Mouse (Mus musculus): ENCODE data around the gene Ugt2a2.
"Not testable (repeated sequence)": the region's sequence is repeated elsewhere in the genome, so short reads cannot be mapped to it uniquely, and the experiment has no call there.

Gene Ugt2a2

DNA sequence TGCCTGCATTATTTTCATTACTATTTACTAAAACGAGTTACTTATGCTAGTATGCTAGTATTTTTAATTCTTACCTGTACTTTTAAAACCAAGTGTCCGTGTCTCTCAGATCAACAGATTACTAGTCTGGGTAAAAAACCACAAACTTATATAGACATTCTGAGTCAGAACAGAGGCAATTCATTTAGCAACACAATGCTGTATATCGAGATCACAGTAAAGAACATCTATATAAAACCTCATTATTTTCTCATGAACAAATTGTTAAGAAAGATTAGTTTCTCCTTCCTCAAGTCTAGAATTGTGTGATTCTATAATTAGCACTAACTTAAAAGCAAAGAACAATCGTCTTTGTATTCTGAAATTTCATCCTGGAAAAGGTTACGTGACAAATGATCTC is at the start of gene Ugt2a2:
Gene Ugt2a2, minus strand, starts transcription at position 101 of the 400 bp plus-strand sequence.
- no peak for DNase-seq (ENCODE audit: low spot score in 2 of 2)

DNA sequence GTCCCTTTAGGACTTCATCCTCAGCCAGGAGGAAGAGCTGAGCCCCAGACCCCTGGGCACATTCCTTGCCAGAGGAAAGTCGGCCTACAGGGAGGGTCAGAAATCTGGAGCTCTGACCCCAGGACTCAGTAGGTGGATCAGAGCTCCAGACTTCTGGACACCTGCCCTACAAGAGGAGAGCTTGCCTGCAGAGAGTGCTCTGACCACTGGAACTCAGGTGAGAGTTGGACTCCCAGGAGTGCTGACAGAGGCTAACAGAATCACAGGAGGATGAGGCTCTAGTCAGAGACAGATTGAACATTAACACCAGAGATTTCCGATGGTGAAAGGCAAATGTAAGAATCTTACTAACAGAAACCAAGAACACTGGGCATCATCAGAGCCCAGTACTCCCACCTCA is 41.5 kb upstream of the Ugt2a2 start:
- DNase-seq (ENCODE audit: low spot score in 2 of 2), result not testable (repeated sequence)

DNA sequence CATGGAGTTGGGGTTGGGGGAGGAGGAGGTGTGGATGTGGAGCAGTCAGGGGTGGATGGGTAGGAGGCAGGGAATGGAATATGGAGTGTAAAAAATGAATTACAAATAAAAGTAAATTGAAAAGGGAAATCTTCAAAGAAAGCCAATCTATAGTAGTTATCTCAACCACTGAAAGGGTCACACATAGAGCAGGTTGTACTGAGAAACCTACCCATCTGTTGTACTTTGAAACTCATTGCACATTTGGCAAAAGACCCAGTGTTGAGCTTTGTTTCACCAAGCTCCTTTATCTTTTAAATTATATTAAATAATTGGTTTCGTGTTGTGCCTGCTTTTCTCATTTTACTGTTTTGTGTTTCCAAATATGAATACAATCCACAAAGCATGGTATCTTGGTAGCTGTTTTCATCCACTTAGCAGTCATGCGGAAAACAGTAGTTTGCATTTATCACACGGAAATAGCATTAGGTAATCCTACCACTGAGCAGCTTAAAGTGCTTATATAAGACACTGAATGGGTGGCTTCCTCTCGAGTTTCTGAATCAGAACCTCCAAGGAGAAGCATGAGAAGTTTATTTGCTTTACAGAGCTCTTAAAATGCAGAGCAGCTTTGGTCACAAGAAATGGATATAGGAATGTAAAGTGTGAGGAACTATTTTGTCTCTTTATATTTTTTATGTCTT is 23.9 kb upstream of the Ugt2a2 start:
- no peak for DNase-seq (ENCODE audit: low spot score in 2 of 2)

DNA sequence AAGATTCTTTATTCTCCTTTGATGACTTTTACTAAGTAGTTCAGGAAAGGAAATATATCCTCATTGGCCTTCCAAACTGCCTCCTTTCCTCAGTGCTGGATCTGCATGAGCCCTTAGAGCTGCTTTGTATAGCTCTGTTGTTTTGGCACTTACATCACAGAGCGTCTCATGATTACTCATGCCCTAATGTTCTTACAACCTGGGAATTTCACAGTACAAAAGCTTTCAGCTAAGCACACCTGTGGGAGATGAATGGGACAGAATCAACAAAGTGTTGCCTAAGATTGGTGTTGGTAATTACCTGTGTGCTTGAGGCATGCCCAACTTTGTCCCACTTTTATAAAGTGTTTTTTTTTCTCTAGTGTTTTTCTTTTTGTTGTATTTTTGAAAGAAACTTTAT is 20.6 kb upstream of the Ugt2a2 start:
- DNase-seq (ENCODE audit: low spot score in 2 of 2), result no peak

DNA sequence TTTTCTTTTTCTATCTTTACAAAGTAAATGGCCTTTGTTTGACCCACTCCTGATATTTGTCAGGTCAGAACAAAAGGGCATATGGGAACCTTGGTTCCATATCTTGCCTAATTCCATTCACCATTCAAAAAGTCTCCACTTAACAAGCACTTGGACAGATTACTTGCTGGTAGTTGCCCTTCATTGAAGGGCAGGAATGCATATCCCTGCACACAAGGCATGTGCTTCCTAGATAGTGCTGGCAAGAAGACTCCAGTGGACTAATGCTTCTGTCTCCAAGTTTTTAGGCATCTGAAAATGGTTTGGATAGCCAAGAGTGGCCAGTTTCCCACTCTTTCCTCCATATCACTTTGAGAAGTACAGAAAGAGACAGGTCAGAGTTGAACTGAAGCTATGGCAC is 17.3 kb upstream of the Ugt2a2 start:
- DNase-seq (ENCODE audit: low spot score in 2 of 2), result no peak

DNA sequence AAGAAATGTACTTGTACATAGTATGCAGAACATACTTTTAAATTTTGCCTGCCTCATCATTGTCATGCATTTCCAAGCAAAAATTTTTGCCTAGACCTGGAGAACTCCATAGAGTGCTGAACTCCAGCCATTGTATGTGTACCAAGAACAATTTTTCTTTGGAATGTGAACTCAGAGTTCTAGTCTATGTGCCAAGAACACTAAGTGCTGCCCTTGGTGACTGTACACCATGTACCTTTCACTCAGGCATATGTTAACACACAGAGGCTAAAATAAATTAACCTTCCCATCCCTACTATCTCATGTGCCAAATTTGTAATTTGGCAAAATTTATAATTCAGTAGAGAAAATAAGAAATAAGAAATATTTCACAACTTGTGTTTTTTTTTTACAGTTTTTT is 16.9 kb upstream of the Ugt2a2 start:
- DNase-seq (ENCODE audit: low spot score in 2 of 2), result no peak

DNA sequence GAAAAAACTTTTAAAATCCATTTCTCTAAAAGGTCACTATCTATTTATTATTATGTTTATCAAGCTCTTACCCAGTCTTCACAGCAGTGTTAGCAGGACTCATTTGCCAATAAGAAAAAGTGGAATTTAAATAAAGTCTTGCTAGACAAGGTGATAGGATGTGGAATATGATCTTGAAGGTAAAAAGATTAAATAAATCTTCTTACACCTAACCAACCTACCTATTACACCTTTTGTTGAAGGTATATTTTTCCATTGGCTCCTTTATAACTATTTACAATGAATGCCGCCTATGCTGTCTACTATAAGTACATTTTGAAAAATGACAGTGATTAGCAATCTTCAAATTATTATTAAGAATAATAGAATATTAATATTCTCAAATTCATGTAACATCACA is 8.7 kb upstream of the Ugt2a2 start, which contains the start of gene Ugt2a1:
Gene Ugt2a1, minus strand, starts transcription at position 101 of the 400 bp plus-strand sequence.
- no peak for DNase-seq (ENCODE audit: low spot score in 2 of 2)

DNA sequence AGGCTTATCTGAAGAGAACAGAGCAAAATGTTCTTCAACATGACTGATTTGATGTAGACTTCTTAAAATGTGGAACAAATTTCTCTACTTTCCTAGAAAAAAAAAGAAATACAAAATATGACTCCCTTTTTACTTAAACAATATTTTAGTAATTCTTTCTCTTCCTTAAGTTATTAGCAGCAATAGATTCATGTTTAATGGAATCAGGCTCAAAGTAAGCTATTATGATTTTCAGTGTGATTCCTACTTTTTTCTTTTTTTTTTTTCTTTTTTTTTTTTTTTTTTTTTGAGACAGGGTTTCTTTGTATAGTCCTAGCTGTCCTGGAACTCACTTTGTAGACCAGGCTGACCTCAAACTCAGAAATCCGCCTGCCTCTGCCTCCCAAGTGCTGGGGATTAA is 4.6 kb upstream of the Ugt2a2 start, which contains the start of gene Gm43638:
Gene Gm43638, minus strand, starts transcription at position 101 of the 400 bp plus-strand sequence.
- DNase-seq (ENCODE audit: low spot score in 2 of 2), result not testable (repeated sequence)

DNA sequence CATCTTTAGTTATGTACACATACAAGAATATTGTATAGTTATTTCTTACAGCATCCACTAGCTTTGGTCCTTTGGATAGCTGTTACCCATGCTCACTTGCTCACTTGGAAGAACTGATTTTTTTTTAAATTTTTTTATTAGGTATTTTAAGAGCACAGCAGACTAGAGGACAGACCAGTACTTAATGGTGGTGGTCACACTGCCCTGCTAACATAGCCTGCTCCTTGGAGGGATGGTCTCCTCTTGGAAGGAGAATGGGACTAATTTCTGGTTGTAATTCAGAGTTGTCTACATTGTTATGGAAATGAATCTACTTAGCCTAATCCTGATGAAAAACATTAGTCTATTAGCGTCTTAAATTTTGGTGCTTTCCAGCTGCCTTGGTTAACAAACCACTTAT is 23.2 kb downstream of the Ugt2a2 start:
- no peak for DNase-seq (ENCODE audit: low spot score in 2 of 2)

DNA sequence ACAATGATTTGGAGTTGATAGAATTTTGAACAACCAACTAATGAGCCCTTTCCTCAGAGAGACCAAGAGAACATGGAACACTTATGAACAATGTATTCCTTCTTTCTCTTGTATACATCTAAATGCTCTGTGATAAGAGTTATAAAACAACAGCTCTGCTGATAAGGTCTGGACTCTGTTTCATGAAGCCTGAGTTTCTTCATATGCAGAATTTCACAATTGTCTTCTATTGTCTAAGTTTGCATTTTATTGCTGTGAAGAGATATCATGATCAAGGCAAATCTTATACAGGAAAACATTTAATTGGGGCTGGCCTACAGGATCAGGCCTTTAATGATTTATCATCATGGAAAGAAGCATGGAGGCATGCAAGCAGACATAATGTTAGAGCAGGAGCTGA is 24.4 kb downstream of the Ugt2a2 start:
- DNase-seq (ENCODE audit: low spot score in 2 of 2), result no peak

DNA sequence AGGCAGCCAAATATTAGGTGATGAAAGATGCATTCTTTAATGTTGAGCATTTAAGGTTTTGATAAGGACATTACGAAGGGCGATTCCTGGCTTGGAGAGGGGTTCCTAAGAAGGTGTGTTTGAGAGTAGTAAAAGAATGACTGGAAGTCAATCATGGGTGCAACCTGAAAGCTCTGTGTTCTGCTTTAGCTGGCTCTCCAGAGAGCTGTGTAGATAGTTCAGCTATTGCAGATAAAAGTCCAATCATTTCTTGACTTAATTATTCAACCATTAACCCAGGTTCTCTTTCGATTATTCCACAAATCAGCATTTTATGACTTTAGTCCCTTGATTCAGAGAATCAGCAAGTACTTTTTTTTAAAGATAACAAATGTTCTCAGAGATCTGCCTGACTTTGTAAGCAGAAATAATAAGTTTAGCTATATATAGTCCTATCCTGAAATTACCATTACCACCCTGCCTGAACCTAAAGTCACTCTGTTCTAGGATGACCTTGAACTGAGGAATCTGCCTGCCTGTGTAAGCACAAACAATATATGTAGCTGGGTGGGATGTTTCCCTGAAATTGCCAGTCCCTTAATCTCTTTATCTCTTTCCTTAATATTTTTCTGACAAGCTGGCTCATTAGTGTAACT is 25.7 kb downstream of the Ugt2a2 start:
- no peak for DNase-seq (ENCODE audit: low spot score in 2 of 2)

DNA sequence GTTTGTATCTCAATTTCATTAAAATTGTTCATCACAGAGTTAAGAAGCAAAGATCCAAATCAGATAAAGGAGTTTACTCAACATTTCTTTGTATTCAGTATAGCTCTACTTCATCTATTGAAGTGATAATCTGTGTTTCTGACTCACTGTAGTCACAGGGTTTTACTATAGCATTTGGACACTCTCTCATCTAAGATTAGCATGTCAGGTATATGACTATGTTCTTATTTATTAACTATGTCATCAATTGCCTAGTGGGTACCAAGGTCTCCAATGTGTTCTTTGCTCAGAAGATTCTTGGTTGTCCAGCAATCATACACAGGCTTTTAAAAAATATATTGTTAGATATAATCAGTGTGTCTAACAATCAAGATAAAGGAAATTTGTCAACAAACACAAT is 26.5 kb downstream of the Ugt2a2 start:
- DNase-seq (ENCODE audit: low spot score in 2 of 2), result no peak

DNA sequence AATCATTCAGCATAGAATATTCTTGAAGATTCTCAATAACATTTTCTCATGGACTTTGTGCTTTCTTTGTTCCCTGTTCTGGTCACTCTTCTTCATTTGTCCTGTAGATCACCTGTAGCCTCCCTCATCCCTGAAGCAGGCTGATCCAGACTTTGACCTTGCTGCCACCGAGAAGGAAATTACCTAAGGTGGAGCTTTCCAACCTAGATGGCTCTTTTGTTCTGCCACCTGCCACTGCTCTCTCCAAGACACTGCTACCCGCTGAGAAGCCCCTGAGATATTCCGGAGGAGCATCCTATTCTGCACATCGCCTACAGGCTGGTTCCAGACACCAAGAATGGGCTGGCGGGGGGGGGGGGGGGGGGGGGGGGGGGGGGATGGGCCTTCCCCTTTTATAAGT is 29.5 kb downstream of the Ugt2a2 start:
- DNase-seq (ENCODE audit: low spot score in 2 of 2), result not testable (repeated sequence)

DNA sequence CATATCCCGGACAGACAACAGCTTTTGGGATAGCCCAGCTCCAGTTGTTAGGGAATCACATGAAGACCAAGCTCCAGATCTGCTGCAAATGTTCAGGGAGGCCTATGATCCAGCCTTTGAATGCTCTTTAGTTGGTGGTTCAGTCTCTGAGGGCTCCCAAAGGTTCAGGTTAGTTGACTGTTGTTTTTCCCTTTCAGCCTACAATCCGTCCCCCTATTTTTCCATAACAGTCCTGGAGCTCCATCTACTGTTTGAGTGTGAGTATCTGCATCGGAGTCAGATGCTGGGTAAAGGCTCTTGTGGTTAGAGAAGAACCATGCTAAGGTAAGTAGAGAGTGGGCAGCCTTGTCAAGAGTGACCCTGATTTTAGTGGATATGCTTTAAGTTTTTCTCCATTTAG is 45.8 kb downstream of the Ugt2a2 start:
- no peak for DNase-seq (ENCODE audit: low spot score in 2 of 2)

DNA sequence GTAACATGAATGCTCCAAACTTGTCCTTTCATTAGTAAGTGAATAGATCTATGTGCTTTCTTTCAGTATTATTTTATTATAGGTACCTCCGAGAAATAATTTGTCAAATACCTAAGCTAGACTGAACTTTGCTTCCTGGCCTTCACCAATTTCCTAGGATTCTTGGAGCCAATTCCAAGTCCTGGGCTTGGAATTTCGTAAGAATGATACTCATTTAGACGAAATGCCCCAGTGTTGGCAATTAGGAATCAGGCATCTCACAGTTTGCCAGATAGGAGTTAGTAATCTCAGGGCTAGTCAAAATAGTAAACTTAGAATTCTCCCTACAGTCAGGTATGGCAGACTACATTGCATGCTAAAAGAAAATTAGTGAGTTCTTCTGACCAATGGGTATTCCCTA is 56.4 kb downstream of the Ugt2a2 start:
- DNase-seq (ENCODE audit: low spot score in 2 of 2), result no peak

DNA sequence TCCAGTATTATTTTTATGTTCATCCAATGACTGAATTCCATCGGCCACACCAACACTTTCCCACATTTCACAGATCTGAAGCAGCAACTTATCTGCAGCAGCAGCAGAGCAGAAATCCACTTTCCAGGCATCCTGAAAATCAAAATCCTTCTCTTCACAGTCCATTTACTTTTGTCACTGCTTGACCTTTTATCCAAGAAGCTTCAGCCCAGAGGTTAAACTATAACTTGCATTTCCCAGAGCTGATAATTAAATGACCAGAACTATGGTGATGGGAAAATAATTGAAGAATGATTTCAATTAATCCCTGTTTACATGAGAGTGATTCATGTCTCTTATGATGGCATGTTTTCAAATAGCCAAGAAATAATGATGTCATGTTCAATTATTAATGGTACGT is 58.0 kb downstream of the Ugt2a2 start, which contains the start of gene Ugt2b38:
Gene Ugt2b38, minus strand, starts transcription at position 163 of the 400 bp plus-strand sequence.
- DNase-seq (ENCODE audit: low spot score in 2 of 2), result not testable (repeated sequence)
